Mouse (Mus musculus) forebrain, embryonic 16.5 days (tissue): ENCODE results near the gene Atp6v0e. TPM values are rescaled to one million over a fixed set of nuclear protein-coding genes. Genes with fewer than 3 reads are reported as not detected.

Experiments
- ATAC-seq: fragments of 200-750 bp; cut with Nextera tagmentation; 2 replicates; pipeline ENCODE4 v1.8.0; 2017; ENCODE audit warnings: mild to moderate bottlenecking, moderate library complexity
- H3K27ac ChIP-seq: fragments of 300-500 bp; sonication (generic); 2 replicates; pipeline ENCODE4 v1.5.1; 2014; ENCODE audit warnings: low read length, control low read depth
- H3K27me3 ChIP-seq: fragments of 300-500 bp; sonication (generic); replicated peaks from 2 replicates; pipeline ENCODE4 v1.6.1; 2014; ENCODE audit warnings: low read length; ENCODE audit not compliant: control insufficient read depth, insufficient read depth
- H3K36me3 ChIP-seq: fragments of 300-500 bp; sonication (generic); 2 replicates; pipeline ENCODE4 v1.6.1; 2014; ENCODE audit not compliant: control insufficient read depth, insufficient read depth
- H3K4me1 ChIP-seq: fragments of 300-500 bp; sonication (generic); replicated peaks from 2 replicates; pipeline ENCODE4 v1.6.1; 2014; ENCODE audit warnings: low read length; ENCODE audit not compliant: control insufficient read depth, insufficient read depth
- H3K4me2 ChIP-seq: fragments of 300-500 bp; sonication (generic); 2 replicates; pipeline ENCODE4 v1.6.1; 2014; ENCODE audit warnings: mild to moderate bottlenecking, low read length, control low read depth
- H3K4me3 ChIP-seq: fragments of 300-500 bp; sonication (generic); replicated peaks from 2 replicates; pipeline ENCODE4 v1.5.1; 2014; ENCODE audit warnings: mild to moderate bottlenecking, low read length, control low read depth
- H3K9ac ChIP-seq: fragments of 300-500 bp; sonication (generic); replicated peaks from 2 replicates; pipeline ENCODE4 v1.6.1; 2014; ENCODE audit warnings: low read depth, low read length, control low read depth
- H3K9me3 ChIP-seq: fragments of 300-500 bp; sonication (generic); 2 replicates; pipeline ENCODE4 v1.6.1; 2016; ENCODE audit warnings: low read length; ENCODE audit not compliant: control insufficient read depth
- WGBS: fragments of 180-500 bp; shearing (Covaris S2); extraction: QIAGEN DNeasy Blood & Tissue Kit; methylation state at CpG from one replicate; pipeline ENCODE4 v1.1.7; 2014; 5-methylcytosine and 5-hydroxymethylcytosine counted together
- polyA plus RNA-seq: library from polyadenylated mRNA; unstranded; fragments of >200 nt; fragmentation: Nextera tagmentation; extraction: Ambion mirVana; gene quantifications from 2 replicates; pipeline ENCODE4 v1.2.1, GENCODE M21; 2015

The Atp6v0e gene
- polyA plus RNA-seq, 1 experiment from 2014 or later, result 129 TPM

GRCm38 (mm10) chr17:26621912-26622311 lies 41.1 kb upstream of the Atp6v0e start:
- H3K9ac ChIP-seq, result no peak overlapping the region
- H3K4me1 ChIP-seq, result no peaks in the 10 kb centered on the region
- H3K9me3 ChIP-seq, result no peaks in the 10 kb centered on the region
- no peaks in the 10 kb centered on the region for H3K27me3 ChIP-seq
- no peak overlapping the region for H3K4me2 ChIP-seq
- no peak for ATAC-seq
- H3K36me3 ChIP-seq, result peaks cover 15% of the 10 kb centered on the region; the same call in 1 of the 2 replicates
- 88% methylated on average over 5 of the region's 5 CpGs for WGBS
- no peak overlapping the region for H3K4me3 ChIP-seq
- H3K27ac ChIP-seq, result no peak overlapping the region

GRCm38 (mm10) chr17:26623991-26624390 lies 39.0 kb upstream of the Atp6v0e start:
- H3K4me1 ChIP-seq, result no peaks in the 10 kb centered on the region
- no peak for ATAC-seq
- H3K27me3 ChIP-seq, result no peaks in the 10 kb centered on the region
- WGBS, result 97% methylated on average over 6 of the region's 6 CpGs
- H3K27ac ChIP-seq, result no peak overlapping the region
- H3K9me3 ChIP-seq, result no peaks in the 10 kb centered on the region
- no peak overlapping the region for H3K4me2 ChIP-seq
- H3K36me3 ChIP-seq, result peaks cover 15% of the 10 kb centered on the region; the same call in 1 of the 2 replicates
- H3K4me3 ChIP-seq, result no peak overlapping the region
- H3K9ac ChIP-seq, result no peak overlapping the region

DNA sequence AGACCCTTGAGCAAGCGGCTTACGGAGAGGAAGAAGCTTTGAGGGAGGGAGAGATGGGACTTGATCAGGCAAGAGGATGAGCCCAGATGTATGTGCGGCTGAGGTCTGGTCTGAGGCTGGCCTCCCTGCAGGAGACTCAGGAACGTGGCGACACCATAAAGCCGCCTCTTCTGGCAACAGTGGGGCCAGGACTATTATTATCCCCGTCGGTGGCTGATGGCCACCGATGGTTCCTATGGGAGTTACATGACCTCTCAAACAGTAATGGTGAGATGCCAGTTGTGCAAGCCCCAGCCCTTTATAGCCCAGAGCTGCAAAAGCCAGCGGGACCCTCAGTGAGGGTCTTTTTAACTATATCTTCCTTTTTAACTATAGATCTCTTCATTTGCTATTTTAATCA lies 38.0 kb upstream of the Atp6v0e start:
- Histone ChIP-seq H3K4me3 (no peak overlapping the region), H3K27ac (no peak overlapping the region), H3K36me3 (peaks cover 19% of the 10 kb centered on the region), H3K27me3 (no peaks in the 10 kb centered on the region), H3K4me1 (no peaks in the 10 kb centered on the region), H3K4me2 (no peak overlapping the region), H3K9ac (no peak overlapping the region), H3K9me3 (no peaks in the 10 kb centered on the region)
- no peak for ATAC-seq
- 95% methylated on average over 10 of the region's 10 CpGs for WGBS

- no peak for ATAC-seq
- Histone ChIP-seq H3K4me2 (no peak overlapping the region), H3K27ac (no peak overlapping the region), H3K9me3 (no peaks in the 10 kb centered on the region), H3K27me3 (no peaks in the 10 kb centered on the region), H3K4me1 (no peaks in the 10 kb centered on the region), H3K36me3 (peaks cover 23% of the 10 kb centered on the region), H3K4me3 (no peak overlapping the region), H3K9ac (no peak overlapping the region)
- 90% methylated on average over 2 of the region's 2 CpGs for WGBS
These were observed 37.5 kb upstream of the Atp6v0e start for GRCm38 (mm10) chr17:26625521-26626010.

GRCm38 (mm10) chr17:26628479-26628878 lies 34.6 kb upstream of the Atp6v0e start:
- no peak overlapping the region for H3K4me2 ChIP-seq
- H3K9me3 ChIP-seq, result no peaks in the 10 kb centered on the region
- 84% methylated on average over 6 of the region's 6 CpGs for WGBS
- no peaks in the 10 kb centered on the region for H3K27me3 ChIP-seq
- H3K9ac ChIP-seq, result no peak overlapping the region
- no peak overlapping the region for H3K27ac ChIP-seq
- no peak for ATAC-seq
- H3K4me3 ChIP-seq, result no peak overlapping the region
- peaks cover 30% of the 10 kb centered on the region for H3K36me3 ChIP-seq
- no peaks in the 10 kb centered on the region for H3K4me1 ChIP-seq

DNA sequence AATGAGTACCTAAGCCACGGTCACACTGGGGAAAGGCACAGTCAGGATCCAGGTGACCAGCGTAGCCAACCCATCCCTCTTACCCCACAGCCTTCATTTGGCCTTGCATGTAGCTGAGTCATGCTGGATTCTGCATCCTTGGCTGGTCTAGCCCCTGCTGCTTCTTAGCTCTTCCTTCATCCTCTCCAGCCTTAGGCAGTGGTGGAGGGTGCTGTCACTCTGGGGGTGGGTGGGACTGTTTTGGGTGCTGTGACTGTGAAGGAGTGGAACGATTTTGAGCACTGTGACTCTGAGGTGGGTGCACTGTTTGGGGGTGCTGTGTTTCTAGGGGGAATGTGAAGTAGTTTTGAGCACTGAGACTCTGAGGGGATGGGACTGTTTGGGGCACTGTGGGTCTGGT lies 34.1 kb upstream of the Atp6v0e start:
- Histone ChIP-seq H3K27ac (no peak overlapping the region), H3K36me3 (peaks cover 30% of the 10 kb centered on the region), H3K9me3 (no peaks in the 10 kb centered on the region), H3K9ac (no peak overlapping the region), H3K4me2 (no peak overlapping the region), H3K4me1 (no peaks in the 10 kb centered on the region), H3K27me3 (no peaks in the 10 kb centered on the region), H3K4me3 (no peak overlapping the region)
- ATAC-seq, result no peak
- WGBS, result 95% methylated on average over 3 of the region's 3 CpGs

DNA sequence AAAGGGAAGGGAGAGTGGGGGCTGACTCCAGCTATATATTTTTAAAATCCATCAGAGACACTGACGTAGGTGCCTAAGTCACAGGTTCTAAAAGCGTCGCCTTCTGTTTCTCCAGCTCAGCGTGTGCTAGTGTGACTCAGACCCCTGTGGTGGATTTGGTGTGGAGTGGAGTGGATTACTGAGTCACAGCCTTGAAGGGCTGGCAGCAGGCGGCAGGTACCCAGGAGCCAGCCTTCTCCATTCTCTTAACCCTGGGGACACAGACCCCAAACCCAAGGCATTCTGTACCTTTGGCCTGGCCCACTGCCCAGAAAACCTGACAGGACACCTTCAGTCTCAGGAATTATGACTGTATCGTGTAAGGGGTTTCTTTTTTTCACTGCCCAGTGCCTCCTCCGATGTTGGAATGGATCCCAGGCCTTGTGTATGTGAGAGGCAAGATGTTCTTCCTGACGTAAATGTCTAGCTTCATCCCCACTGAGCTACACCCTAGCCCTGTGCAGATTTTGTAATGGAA lies 31.2 kb upstream of the Atp6v0e start:
- H3K4me2 ChIP-seq, result no peak overlapping the region
- no peaks in the 10 kb centered on the region for H3K4me1 ChIP-seq
- no peak overlapping the region for H3K9ac ChIP-seq
- no peak for ATAC-seq
- WGBS, result 85% methylated on average over 8 of the region's 8 CpGs
- no peaks in the 10 kb centered on the region for H3K27me3 ChIP-seq
- H3K36me3 ChIP-seq, result peaks cover 28% of the 10 kb centered on the region
- H3K9me3 ChIP-seq, result no peaks in the 10 kb centered on the region
- no peak overlapping the region for H3K4me3 ChIP-seq
- H3K27ac ChIP-seq, result no peak overlapping the region

DNA sequence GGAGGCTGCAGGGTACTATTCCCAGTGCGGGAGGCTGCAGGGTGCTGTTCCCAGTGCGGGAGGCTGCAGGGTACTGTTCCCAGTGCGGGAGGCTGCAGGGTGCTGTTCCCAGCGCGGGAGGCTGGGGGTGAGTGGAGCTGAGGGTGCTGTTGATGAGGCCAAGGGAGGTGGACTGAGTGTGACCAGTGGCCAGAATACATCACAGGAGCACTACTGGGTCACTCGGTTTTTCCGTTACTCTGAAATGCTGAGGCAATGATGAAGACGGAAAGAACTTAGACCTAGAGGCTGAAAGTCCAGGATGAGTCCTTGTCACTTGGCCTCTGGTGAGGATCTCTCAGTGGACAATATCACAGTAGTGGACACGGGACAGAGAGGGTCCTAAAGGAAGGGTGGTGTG lies 29.8 kb upstream of the Atp6v0e start:
- Histone ChIP-seq H3K4me1 (no peaks in the 10 kb centered on the region), H3K27ac (no peak overlapping the region), H3K9me3 (no peaks in the 10 kb centered on the region), H3K9ac (no peak overlapping the region), H3K27me3 (no peaks in the 10 kb centered on the region), H3K4me3 (no peak overlapping the region), H3K36me3 (peaks cover 28% of the 10 kb centered on the region), H3K4me2 (no peak overlapping the region)
- no peak for ATAC-seq
- WGBS, result 94% methylated on average over 9 of the region's 9 CpGs

DNA sequence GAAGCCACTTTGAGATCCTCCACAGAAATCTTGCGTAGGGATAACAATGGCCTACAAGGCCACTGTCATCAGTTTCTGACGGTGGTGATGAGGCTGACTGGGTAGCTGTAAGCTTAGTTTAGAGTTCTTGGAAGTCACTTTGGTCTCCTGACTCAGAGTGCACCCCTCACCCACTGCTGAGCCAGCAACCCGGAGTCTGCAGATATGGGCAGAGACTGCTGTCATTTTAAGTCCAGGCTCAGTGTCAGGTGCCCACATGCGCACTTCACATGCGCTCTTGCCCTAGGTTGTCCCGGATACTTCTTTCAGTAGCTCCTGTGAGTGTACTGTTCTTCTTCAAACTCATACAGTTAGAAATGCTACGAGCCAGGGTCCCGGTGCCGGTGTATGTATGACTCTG lies 29.1 kb upstream of the Atp6v0e start:
- Histone ChIP-seq H3K36me3 (peaks cover 28% of the 10 kb centered on the region), H3K9ac (no peak overlapping the region), H3K27me3 (no peaks in the 10 kb centered on the region), H3K27ac (no peak overlapping the region), H3K9me3 (no peaks in the 10 kb centered on the region), H3K4me3 (no peak overlapping the region), H3K4me1 (no peaks in the 10 kb centered on the region), H3K4me2 (no peak overlapping the region)
- WGBS, result 90% methylated on average over 9 of the region's 9 CpGs
- ATAC-seq, result no peak

GRCm38 (mm10) chr17:26634539-26634938 lies 28.5 kb upstream of the Atp6v0e start:
- no peak overlapping the region for H3K9ac ChIP-seq
- H3K27me3 ChIP-seq, result no peaks in the 10 kb centered on the region
- no peaks in the 10 kb centered on the region for H3K9me3 ChIP-seq
- no peak overlapping the region for H3K4me3 ChIP-seq
- H3K27ac ChIP-seq, result no peak overlapping the region
- WGBS, result 94% methylated on average over 7 of the region's 7 CpGs
- H3K4me2 ChIP-seq, result no peak overlapping the region
- ATAC-seq, result no peak
- no peaks in the 10 kb centered on the region for H3K4me1 ChIP-seq
- H3K36me3 ChIP-seq, result peaks cover 28% of the 10 kb centered on the region
